ENCODE assay signal across 12 mouse cellular contexts in the genomic region with DNA sequence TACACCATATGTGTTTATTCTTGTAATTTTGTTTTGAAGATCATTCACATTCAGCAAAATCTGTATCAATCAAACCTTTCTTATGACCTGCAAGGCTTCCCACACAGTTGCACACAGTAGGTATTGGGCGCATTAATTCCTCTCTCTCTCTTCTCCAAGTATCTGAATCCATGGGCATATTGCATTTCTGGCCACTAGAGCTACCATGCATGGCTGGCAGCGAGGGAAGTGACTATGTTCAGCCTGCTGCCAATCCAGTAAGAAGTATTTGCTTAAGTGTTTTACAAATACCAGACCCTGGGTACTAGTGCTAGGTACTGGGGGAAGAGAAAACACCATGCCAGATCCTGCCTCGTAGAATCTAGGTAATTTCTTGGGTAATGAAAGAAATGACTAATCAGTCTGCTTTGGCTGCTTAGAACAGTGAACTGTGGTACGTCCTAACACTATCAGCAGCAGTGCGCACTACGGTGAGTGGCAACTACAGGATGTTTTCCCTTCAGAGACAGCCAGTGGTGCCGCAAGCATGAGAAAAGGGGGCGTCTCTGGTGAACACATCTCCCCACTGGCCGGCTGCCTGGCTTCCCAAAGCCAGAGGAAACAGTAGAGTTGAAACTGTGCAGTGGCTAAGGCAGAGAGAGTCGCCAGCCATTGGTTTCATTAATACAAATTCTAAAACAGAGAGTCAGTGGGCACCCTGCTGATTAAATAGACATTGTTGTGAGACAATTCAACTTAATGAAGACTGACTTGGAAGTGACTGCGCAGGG.
DNase-seq lines count a peak whose midpoint lies in the region; ATAC-seq and TF ChIP-seq lines count a peak whose summit lies in the region.
"Had no signal": no experiment of that assay in that cellular context is flagged by ENCODE, and none has a peak within 500 bp of the region (broad histone marks: within the 10 kb centered on the region; RNA-seq: fewer than 3 reads in every experiment).

No protein-coding gene starts in this region.

- H3K4me2 ChIP-seq in heart, embryonic 12.5 days, result no peak overlapping the region
- no peak overlapping the region for H3K4me2 ChIP-seq in neural tube, embryonic 13.5 days
- no peak overlapping the region for H3K4me2 ChIP-seq in intestine, postnatal 0 days (replicated peaks; ENCODE audit: low read depth)
- H3K4me2 ChIP-seq: liver, embryonic 13.5 days; stomach, embryonic 15.5 days had no signal

- no peak overlapping the region for H3K9ac ChIP-seq in heart, embryonic 12.5 days
- no peak overlapping the region for H3K9ac ChIP-seq in neural tube, embryonic 13.5 days
- no peak overlapping the region for H3K9ac ChIP-seq in intestine, postnatal 0 days (ENCODE audit: low read depth, low read length)
- H3K9ac ChIP-seq: liver, embryonic 13.5 days; stomach, embryonic 15.5 days had no signal

- no peak for ATAC-seq in heart, embryonic 12.5 days (ENCODE audit: insufficient number of reproducible peaks, low FRiP score)
- ATAC-seq in neural tube, embryonic 13.5 days (ENCODE audit: low read depth), result 0 out of 2 replicates have a peak, but pooled peaks have one; percentile 12
- no peak for ATAC-seq in intestine, postnatal 0 days
- ATAC-seq: CD4-positive, CD25-positive, alpha-beta regulatory T cell, adult 4 months had no signal

- DNase-seq in heart, adult 11 months, result peak; percentile 93
- DNase-seq in neural tube, embryonic 10.5 days (ENCODE audit: extremely low spot score, low spot score), result no peak
- peak; percentile 5 for DNase-seq in heart, postnatal 25 days (ENCODE audit: low spot score)
- DNase-seq in right cerebral cortex, postnatal 14 days, result no peak
- DNase-seq: cerebellum, postnatal 14 days; liver, embryonic 13.5 days; spleen, adult 18-20 months had no signal

- no peak overlapping the region for H3K4me3 ChIP-seq in heart, embryonic 12.5 days
- no peak overlapping the region for H3K4me3 ChIP-seq in neural tube, embryonic 13.5 days
- H3K4me3 ChIP-seq in intestine, postnatal 0 days (ENCODE audit: low read depth, low read length), result no peak overlapping the region
- H3K4me3 ChIP-seq: liver, embryonic 13.5 days; stomach, embryonic 15.5 days had no signal

- H3K27me3 ChIP-seq in heart, embryonic 12.5 days (replicated peaks), result no peaks in the 10 kb centered on the region
- H3K27me3 ChIP-seq in neural tube, embryonic 13.5 days, result no peaks in the 10 kb centered on the region
- H3K27me3 ChIP-seq in intestine, postnatal 0 days (replicated peaks; ENCODE audit: control insufficient read depth, insufficient read depth, low read length), result no peaks in the 10 kb centered on the region
- H3K27me3 ChIP-seq: liver, embryonic 13.5 days; stomach, embryonic 15.5 days had no signal

- H3K9me3 ChIP-seq in heart, embryonic 12.5 days (replicated peaks), result no peaks in the 10 kb centered on the region
- H3K9me3 ChIP-seq in neural tube, embryonic 13.5 days, result no peaks in the 10 kb centered on the region
- no peaks in the 10 kb centered on the region for H3K9me3 ChIP-seq in intestine, postnatal 0 days (ENCODE audit: control insufficient read depth)
- H3K9me3 ChIP-seq: liver, embryonic 13.5 days; stomach, embryonic 15.5 days had no signal

- intact Hi-C loops in heart, postnatal 25 days (cut with DNase I), result loop anchor here (10.0 kb wide), 1 partner anchor 100 kb away; no protein-coding TSS in a partner anchor

- peaks cover 39% of the 10 kb centered on the region for H3K4me1 ChIP-seq in heart, embryonic 12.5 days (replicated peaks)
- H3K4me1 ChIP-seq in neural tube, embryonic 13.5 days (replicated peaks), result peaks cover 30% of the 10 kb centered on the region
- no peaks in the 10 kb centered on the region for H3K4me1 ChIP-seq in intestine, postnatal 0 days (replicated peaks; ENCODE audit: control insufficient read depth, insufficient read depth, low read length)
- H3K4me1 ChIP-seq: liver, embryonic 13.5 days had no signal

- no peaks in the 10 kb centered on the region for H3K36me3 ChIP-seq in heart, embryonic 12.5 days
- peaks cover 5% of the 10 kb centered on the region; the same call in 1 of the 2 replicates for H3K36me3 ChIP-seq in neural tube, embryonic 13.5 days
- H3K36me3 ChIP-seq in intestine, postnatal 0 days (ENCODE audit: control insufficient read depth, insufficient read depth), result no peaks in the 10 kb centered on the region
- H3K36me3 ChIP-seq: liver, embryonic 13.5 days; stomach, embryonic 15.5 days had no signal

- 59% methylated on average over 11 of the region's 11 CpGs for WGBS in heart, embryonic 12.5 days
- 47% methylated on average over 11 of the region's 11 CpGs for WGBS in neural tube, embryonic 13.5 days
- WGBS in intestine, postnatal 0 days, result 78% methylated on average over 11 of the region's 11 CpGs

- H3K27ac ChIP-seq in heart, embryonic 12.5 days (ENCODE audit: poor library complexity, severe bottlenecking), result no peak overlapping the region
- H3K27ac ChIP-seq in neural tube, embryonic 13.5 days (replicated peaks), result peak overlapping the region; percentile 54; the same call in 1 of the 2 replicates
- H3K27ac ChIP-seq in intestine, postnatal 0 days (ENCODE audit: low read depth, low read length), result no peak overlapping the region
- H3K27ac ChIP-seq: liver, embryonic 13.5 days; stomach, embryonic 15.5 days had no signal

- no peak for TF ChIP-seq CTCF in intestine, postnatal 0 days (IDR thresholded peaks at IDR 0.05; ENCODE audit: low read depth)

Comparison
In these comparisons a context has a peak if more than half of its experiments do, and no peak if none do; other contexts are left out.
1. DNase-seq: peak in heart, adult 11 months (single experiment) and heart, postnatal 25 days (single experiment); none in neural tube, embryonic 10.5 days (single experiment) and right cerebral cortex, postnatal 14 days (single experiment).